In the genomic region with DNA sequence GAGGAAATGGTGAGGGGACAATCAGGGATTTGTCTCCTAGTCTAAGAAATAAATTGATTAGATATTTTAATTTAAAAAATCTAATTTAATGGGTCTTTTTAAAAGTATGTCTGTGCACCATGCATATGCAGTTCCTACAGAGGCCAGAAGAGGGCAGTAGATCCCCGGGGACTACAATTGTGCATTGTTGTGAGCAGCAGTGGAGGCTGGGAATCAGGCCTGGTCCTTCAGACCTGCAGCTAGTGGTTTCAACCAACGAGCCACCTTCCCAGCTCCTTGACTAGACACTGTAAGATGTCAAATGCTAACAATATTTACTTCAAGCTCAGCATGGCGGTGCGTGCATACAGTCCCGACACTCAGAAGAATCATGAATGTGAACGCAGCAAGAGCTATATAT, we compare ENCODE assay signal across 13 mouse cellular contexts.
DNase-seq lines count a peak whose midpoint lies in the region; ATAC-seq and TF ChIP-seq lines count a peak whose summit lies in the region.
"Had no signal": no experiment of that assay in that cellular context is flagged by ENCODE, and none has a peak within 500 bp of the region (broad histone marks: within the 10 kb centered on the region; RNA-seq: fewer than 3 reads in every experiment).

No protein-coding gene starts in this region.

- H3K36me3 ChIP-seq in heart, embryonic 11.5 days (ENCODE audit: control insufficient read depth, insufficient read depth, low read length) = no peaks in the 10 kb centered on the region
- no peaks in the 10 kb centered on the region for H3K36me3 ChIP-seq in midbrain, postnatal 0 days (ENCODE audit: insufficient read depth, low read length)
- no peaks in the 10 kb centered on the region for H3K36me3 ChIP-seq in midbrain, embryonic 11.5 days (ENCODE audit: control insufficient read depth, insufficient read depth, low read length)
- H3K36me3 ChIP-seq in stomach, postnatal 0 days (ENCODE audit: control insufficient read depth, insufficient read depth, low read length) = no peaks in the 10 kb centered on the region
- H3K36me3 ChIP-seq: embryonic facial prominence, embryonic 12.5 days; lung, embryonic 15.5 days had no signal

- TF ChIP-seq EP300 in stomach, postnatal 0 days (optimal IDR thresholded peaks at IDR 0.05) = no peak

- H3K9me3 ChIP-seq in heart, embryonic 11.5 days (replicated peaks; ENCODE audit: control insufficient read depth, low read length) = no peaks in the 10 kb centered on the region
- no peaks in the 10 kb centered on the region for H3K9me3 ChIP-seq in midbrain, postnatal 0 days (ENCODE audit: low read length)
- no peaks in the 10 kb centered on the region for H3K9me3 ChIP-seq in midbrain, embryonic 11.5 days (ENCODE audit: control insufficient read depth, low read length)
- no peaks in the 10 kb centered on the region for H3K9me3 ChIP-seq in stomach, postnatal 0 days (ENCODE audit: control insufficient read depth, low read length)
- H3K9me3 ChIP-seq: embryonic facial prominence, embryonic 12.5 days; lung, embryonic 15.5 days had no signal

- WGBS in heart, embryonic 11.5 days (ENCODE audit: insufficient replicate concordance) = 91% methylated on average over 6 of the region's 6 CpGs
- 95% methylated on average over 6 of the region's 6 CpGs for WGBS in midbrain, postnatal 0 days
- WGBS in midbrain, embryonic 11.5 days = 94% methylated on average over 6 of the region's 6 CpGs
- 93% methylated on average over 6 of the region's 6 CpGs for WGBS in stomach, postnatal 0 days

- no peak overlapping the region for H3K9ac ChIP-seq in heart, embryonic 11.5 days (ENCODE audit: low read depth, low read length)
- H3K9ac ChIP-seq in midbrain, postnatal 0 days (replicated peaks; ENCODE audit: low read length, poor library complexity, severe bottlenecking) = no peak overlapping the region
- H3K9ac ChIP-seq in midbrain, embryonic 11.5 days (ENCODE audit: low read length) = no peak overlapping the region
- H3K9ac ChIP-seq in stomach, postnatal 0 days (ENCODE audit: low read length) = no peak overlapping the region
- H3K9ac ChIP-seq: embryonic facial prominence, embryonic 12.5 days; lung, embryonic 15.5 days had no signal

- no peak overlapping the region for H3K27ac ChIP-seq in heart, embryonic 11.5 days (ENCODE audit: low read depth, low read length)
- no peak overlapping the region for H3K27ac ChIP-seq in midbrain, postnatal 0 days (ENCODE audit: low read depth, low read length)
- no peak overlapping the region for H3K27ac ChIP-seq in midbrain, embryonic 11.5 days (ENCODE audit: low read depth, low read length)
- no peak overlapping the region for H3K27ac ChIP-seq in stomach, postnatal 0 days (replicated peaks)
- H3K27ac ChIP-seq: embryonic facial prominence, embryonic 12.5 days; lung, embryonic 15.5 days had no signal

- DNase-seq in heart, postnatal 4 days = peak; percentile 9
- DNase-seq in midbrain, postnatal 0 days (ENCODE audit: low spot score) = no peak
- no peak for DNase-seq in midbrain, embryonic 11.5 days (ENCODE audit: low spot score, missing footprints)
- peak; percentile 57 for DNase-seq in R1 (ENCODE audit: low read depth, low spot score)
- DNase-seq in stomach, postnatal 0 days (ENCODE audit: low spot score) = no peak
- DNase-seq in retina, postnatal 1 day = no peak
- DNase-seq in cerebellum, postnatal 25 days = no peak
- DNase-seq: cerebellum, adult 9-10 months had no signal

- no peak overlapping the region for H3K4me2 ChIP-seq in heart, embryonic 11.5 days
- H3K4me2 ChIP-seq in midbrain, postnatal 0 days (ENCODE audit: low read depth, low read length, poor library complexity, severe bottlenecking) = no peak overlapping the region
- H3K4me2 ChIP-seq in midbrain, embryonic 11.5 days = no peak overlapping the region
- H3K4me2 ChIP-seq in stomach, postnatal 0 days (replicated peaks; ENCODE audit: low read depth) = no peak overlapping the region
- H3K4me2 ChIP-seq: embryonic facial prominence, embryonic 12.5 days; lung, embryonic 15.5 days had no signal

- no peaks in the 10 kb centered on the region for H3K4me1 ChIP-seq in heart, embryonic 11.5 days (ENCODE audit: control insufficient read depth, insufficient read depth, low read length)
- H3K4me1 ChIP-seq in midbrain, postnatal 0 days (ENCODE audit: insufficient read depth, low read length) = no peaks in the 10 kb centered on the region
- no peaks in the 10 kb centered on the region for H3K4me1 ChIP-seq in midbrain, embryonic 11.5 days (ENCODE audit: control insufficient read depth, insufficient read depth, low read length)
- H3K4me1 ChIP-seq in stomach, postnatal 0 days (replicated peaks; ENCODE audit: control insufficient read depth, insufficient read depth) = no peaks in the 10 kb centered on the region
- H3K4me1 ChIP-seq: lung, embryonic 15.5 days had no signal

- no peaks in the 10 kb centered on the region for H3K27me3 ChIP-seq in heart, embryonic 11.5 days (ENCODE audit: control insufficient read depth, insufficient read depth, low read length)
- H3K27me3 ChIP-seq in midbrain, postnatal 0 days (ENCODE audit: insufficient read depth, low read length) = no peaks in the 10 kb centered on the region
- H3K27me3 ChIP-seq in midbrain, embryonic 11.5 days (ENCODE audit: control insufficient read depth, insufficient read depth, low read length) = no peaks in the 10 kb centered on the region
- no peaks in the 10 kb centered on the region for H3K27me3 ChIP-seq in stomach, postnatal 0 days (ENCODE audit: control insufficient read depth, insufficient read depth, low read length)
- H3K27me3 ChIP-seq: embryonic facial prominence, embryonic 12.5 days; lung, embryonic 15.5 days had no signal

- peak; percentile 49 for TF ChIP-seq CTCF in midbrain, postnatal 0 days (IDR thresholded peaks at IDR 0.05)
- peak; percentile 55 for TF ChIP-seq CTCF in stomach, postnatal 0 days (IDR thresholded peaks at IDR 0.05; ENCODE audit: low read depth)

- no peak for ATAC-seq in heart, embryonic 11.5 days (replicated peaks; ENCODE audit: insufficient number of reproducible peaks, low FRiP score, low TSS enrichment)
- no peak for ATAC-seq in midbrain, postnatal 0 days (ENCODE audit: low FRiP score)
- no peak for ATAC-seq in midbrain, embryonic 11.5 days (ENCODE audit: low FRiP score)
- no peak for ATAC-seq in stomach, postnatal 0 days (ENCODE audit: low FRiP score, low TSS enrichment)
- ATAC-seq: forebrain, embryonic 14.5 days; midbrain, embryonic 16.5 days had no signal

- H3K4me3 ChIP-seq in heart, embryonic 11.5 days (ENCODE audit: low read depth, low read length) = no peak overlapping the region
- no peak overlapping the region for H3K4me3 ChIP-seq in midbrain, postnatal 0 days (ENCODE audit: low read depth, low read length)
- H3K4me3 ChIP-seq in midbrain, embryonic 11.5 days (ENCODE audit: low read depth, low read length) = no peak overlapping the region
- H3K4me3 ChIP-seq in stomach, postnatal 0 days (ENCODE audit: low read depth, low read length) = no peak overlapping the region
- H3K4me3 ChIP-seq: embryonic facial prominence, embryonic 12.5 days; lung, embryonic 15.5 days had no signal

Comparison
In these comparisons a context has a peak if more than half of its experiments do, and no peak if none do; other contexts are left out.
1. DNase-seq: peak in heart, postnatal 4 days (single experiment) and R1 (single experiment); none in midbrain, postnatal 0 days (single experiment), midbrain, embryonic 11.5 days (single experiment), stomach, postnatal 0 days (single experiment), retina, postnatal 1 day (single experiment) and cerebellum, postnatal 25 days (0 of 2).